Mouse (Mus musculus) neural tube, embryonic 13.5 days (tissue): ENCODE data around the gene Larp6. TPM values are rescaled to one million over a fixed set of nuclear protein-coding genes. Genes with fewer than 3 reads are reported as not detected.
A peak's percentile ranks its signal among the peaks of the same experiment; 100 is the strongest.

Experiments used
- ATAC-seq: fragments of 200-750 bp; cut with Nextera tagmentation; 2 replicates; pipeline ENCODE4 v1.8.0; 2017; ENCODE audit warnings: low read depth, mild to moderate bottlenecking, moderate TSS enrichment, moderate library complexity
- H3K27ac ChIP-seq: fragments of 300-500 bp; sonication (generic); replicated peaks from 2 replicates; pipeline ENCODE4 v1.5.1; 2015; ENCODE audit warnings: moderate library complexity, mild to moderate bottlenecking, inconsistent platforms
- H3K27me3 ChIP-seq: fragments of 300-500 bp; sonication (generic); 2 replicates; pipeline ENCODE4 v1.6.1; 2015; ENCODE audit warnings: mild to moderate bottlenecking, inconsistent platforms
- H3K36me3 ChIP-seq: fragments of 300-500 bp; sonication (generic); 2 replicates; pipeline ENCODE4 v1.6.1; 2015; ENCODE audit warnings: mild to moderate bottlenecking, inconsistent platforms
- H3K4me1 ChIP-seq: fragments of 300-500 bp; sonication (generic); replicated peaks from 2 replicates; pipeline ENCODE4 v1.6.1; 2015; ENCODE audit warnings: inconsistent platforms
- H3K4me2 ChIP-seq: fragments of 300-500 bp; sonication (generic); 2 replicates; pipeline ENCODE4 v1.6.1; 2015; ENCODE audit warnings: inconsistent platforms, mild to moderate bottlenecking, moderate library complexity
- H3K4me3 ChIP-seq: fragments of 300-500 bp; sonication (generic); 2 replicates; pipeline ENCODE4 v1.5.1; 2015; ENCODE audit warnings: mild to moderate bottlenecking, inconsistent platforms
- H3K9ac ChIP-seq: fragments of 300-500 bp; sonication (generic); 2 replicates; pipeline ENCODE4 v1.6.1; 2015; ENCODE audit warnings: moderate library complexity, mild to moderate bottlenecking, inconsistent platforms
- H3K9me3 ChIP-seq: fragments of 300-500 bp; sonication (generic); 2 replicates; pipeline ENCODE4 v1.6.1; 2016; ENCODE audit warnings: inconsistent platforms
- WGBS: fragments of 180-500 bp; shearing (Covaris S2); methylation state at CpG from one replicate; pipeline ENCODE4 v1.1.7; 2015; 5-methylcytosine and 5-hydroxymethylcytosine counted together
- polyA plus RNA-seq: library from polyadenylated mRNA; unstranded; fragments of >200 nt; fragmentation: Nextera tagmentation; extraction: Ambion mirVana; gene quantifications from 2 replicates; pipeline ENCODE4 v1.2.1, GENCODE M21; 2015

Larp6 gene
- polyA plus RNA-seq, 1 experiment from 2014 or later: 10.6 TPM

GRCm38 (mm10) chr9:60718284-60718683, 5.5 kb downstream of the Larp6 start:
- Histone ChIP-seq H3K4me3 (no peak overlapping the region), H3K27me3 (peaks cover 4% of the 10 kb centered on the region), H3K27ac (no peak overlapping the region), H3K36me3 (no peaks in the 10 kb centered on the region), H3K9me3 (no peaks in the 10 kb centered on the region), H3K4me1 (peaks cover 21% of the 10 kb centered on the region), H3K4me2 (no peak overlapping the region), H3K9ac (no peak overlapping the region)
- 49% methylated on average over 3 of the region's 3 CpGs for WGBS
- no peak for ATAC-seq

DNA sequence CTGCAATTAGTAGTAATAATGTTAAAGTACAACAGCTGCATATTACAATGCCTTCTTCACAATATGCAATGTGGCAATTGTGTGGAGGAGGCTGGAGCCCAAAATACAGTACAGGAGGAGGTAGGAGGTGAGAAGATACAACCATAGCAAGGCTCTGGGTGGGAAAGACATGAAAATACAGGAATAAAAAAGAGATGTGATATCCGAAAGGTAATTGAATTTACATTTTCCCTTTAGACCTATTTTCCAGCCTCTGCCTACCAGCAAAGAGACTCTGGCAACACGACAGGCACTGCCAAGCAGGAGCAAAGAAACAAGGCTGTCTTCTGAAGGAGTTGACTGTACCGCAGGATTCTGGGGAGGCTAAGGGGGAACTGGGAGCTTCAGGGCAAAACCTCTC, 6.9 kb downstream of the Larp6 start:
- no peak overlapping the region for H3K4me3 ChIP-seq
- H3K36me3 ChIP-seq: 0 out of 2 replicates have a peak, but pooled peaks cover under 1% of the 10 kb centered on the region
- peaks cover 7% of the 10 kb centered on the region for H3K4me1 ChIP-seq
- H3K9ac ChIP-seq: no peak overlapping the region
- H3K27me3 ChIP-seq: no peaks in the 10 kb centered on the region; the same call in 1 of the 2 replicates
- no peaks in the 10 kb centered on the region for H3K9me3 ChIP-seq
- ATAC-seq: no peak
- H3K27ac ChIP-seq: no peak overlapping the region
- WGBS: 81% methylated on average over 3 of the region's 3 CpGs
- H3K4me2 ChIP-seq: no peak overlapping the region

DNA sequence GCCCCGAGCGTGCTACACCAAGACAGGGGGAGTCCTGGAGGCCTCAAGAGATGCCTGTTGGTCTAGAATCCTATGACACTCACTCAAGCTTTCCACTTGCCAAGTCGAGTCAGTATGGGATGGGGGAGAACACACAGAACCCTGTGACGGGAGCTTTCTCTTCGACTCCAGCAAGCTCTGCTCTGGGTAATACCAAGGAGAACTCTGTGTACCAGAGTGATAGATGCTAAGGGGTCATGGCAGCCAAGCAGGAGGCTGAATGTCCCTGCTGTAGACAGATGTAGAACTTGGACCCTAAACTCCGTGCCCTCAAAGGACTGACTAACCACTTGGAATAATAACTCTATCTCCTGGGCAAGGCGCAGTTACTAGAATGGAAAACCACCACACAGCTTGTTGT, 12.2 kb downstream of the Larp6 start:
- H3K27me3 ChIP-seq: no peaks in the 10 kb centered on the region
- WGBS: 93% methylated on average over 7 of the region's 7 CpGs
- H3K4me3 ChIP-seq: no peak overlapping the region
- ATAC-seq: no peak
- H3K4me1 ChIP-seq: no peaks in the 10 kb centered on the region
- no peak overlapping the region for H3K4me2 ChIP-seq
- H3K27ac ChIP-seq: no peak overlapping the region
- 0 out of 2 replicates have a peak, but pooled peaks cover 4% of the 10 kb centered on the region for H3K9me3 ChIP-seq
- no peak overlapping the region for H3K9ac ChIP-seq
- H3K36me3 ChIP-seq: peaks cover 14% of the 10 kb centered on the region

- peaks cover 28% of the 10 kb centered on the region for H3K36me3 ChIP-seq
- no peaks in the 10 kb centered on the region for H3K4me1 ChIP-seq
- H3K4me3 ChIP-seq: no peak overlapping the region
- WGBS: 99% methylated on average over 2 of the region's 2 CpGs
- no peak for ATAC-seq
- H3K27ac ChIP-seq: no peak overlapping the region
- no peak overlapping the region for H3K4me2 ChIP-seq
- no peak overlapping the region for H3K9ac ChIP-seq
- peaks cover 5% of the 10 kb centered on the region; the same call in 1 of the 2 replicates for H3K9me3 ChIP-seq
- H3K27me3 ChIP-seq: no peaks in the 10 kb centered on the region
Observed at GRCm38 (mm10) chr9:60734321-60734720, 21.5 kb downstream of the Larp6 start.

GRCm38 (mm10) chr9:60739126-60739525, 26.3 kb downstream of the Larp6 start:
- H3K4me2 ChIP-seq: no peak overlapping the region
- no peak for ATAC-seq
- no peak overlapping the region for H3K4me3 ChIP-seq
- no peak overlapping the region for H3K27ac ChIP-seq
- no peaks in the 10 kb centered on the region for H3K27me3 ChIP-seq
- peaks cover 22% of the 10 kb centered on the region for H3K36me3 ChIP-seq
- peaks cover 13% of the 10 kb centered on the region; the same call in 1 of the 2 replicates for H3K4me1 ChIP-seq
- no peak overlapping the region for H3K9ac ChIP-seq
- WGBS: 93% methylated on average over 5 of the region's 5 CpGs
- peaks cover 5% of the 10 kb centered on the region; the same call in 1 of the 2 replicates for H3K9me3 ChIP-seq

- 78% methylated on average over 10 of the region's 10 CpGs for WGBS
Observed at GRCm38 (mm10) chr9:60741436-60741835, 28.6 kb downstream of the Larp6 start.

DNA sequence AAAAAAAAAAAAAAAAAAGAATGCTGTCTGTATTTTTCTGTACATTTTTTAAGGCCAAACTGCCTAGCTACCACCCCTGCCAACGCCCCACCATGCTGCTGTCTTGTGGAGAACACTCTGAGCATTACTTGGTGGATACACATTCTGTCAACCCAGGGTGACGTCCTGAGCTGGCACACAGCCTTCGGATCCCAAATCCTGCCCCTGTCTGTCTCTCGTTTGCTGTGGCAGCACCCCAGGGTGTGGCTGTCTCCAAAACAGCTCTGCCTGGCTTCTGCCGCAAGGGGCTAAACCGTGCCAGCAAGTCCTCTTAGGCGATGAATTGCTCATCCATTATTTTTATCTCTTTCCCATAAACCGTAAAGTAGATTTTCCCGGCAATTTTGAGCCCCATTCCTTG, 29.7 kb downstream of the Larp6 start:
- 68% methylated on average over 9 of the region's 9 CpGs for WGBS
- no peak for ATAC-seq
- Histone ChIP-seq H3K27me3 (no peaks in the 10 kb centered on the region), H3K27ac (no peak overlapping the region), H3K4me2 (no peak overlapping the region), H3K9me3 (peaks cover 2% of the 10 kb centered on the region; the same call in 1 of the 2 replicates), H3K36me3 (peaks cover 10% of the 10 kb centered on the region), H3K4me3 (no peak overlapping the region), H3K4me1 (peaks cover 13% of the 10 kb centered on the region; the same call in 1 of the 2 replicates), H3K9ac (no peak overlapping the region)

More at GRCm38 (mm10) chr9:60741436-60741835, 28.6 kb downstream of the Larp6 start:
- Histone ChIP-seq H3K4me1 (peaks cover 13% of the 10 kb centered on the region; the same call in 1 of the 2 replicates), H3K9ac (no peak overlapping the region), H3K36me3 (peaks cover 18% of the 10 kb centered on the region), H3K4me2 (no peak overlapping the region), H3K4me3 (no peak overlapping the region), H3K9me3 (peaks cover 5% of the 10 kb centered on the region; the same call in 1 of the 2 replicates), H3K27me3 (no peaks in the 10 kb centered on the region), H3K27ac (no peak overlapping the region)
- no peak for ATAC-seq

GRCm38 (mm10) chr9:60743180-60743900, 30.6 kb downstream of the Larp6 start:
- 0 out of 2 replicates have a peak overlapping the region, but pooled peaks have one; percentile 1 for H3K27ac ChIP-seq
- H3K27me3 ChIP-seq: no peaks in the 10 kb centered on the region
- H3K9ac ChIP-seq: no peak overlapping the region
- 0 out of 2 replicates have a peak, but pooled peaks cover 2% of the 10 kb centered on the region for H3K36me3 ChIP-seq
- peak overlapping the region; percentile 17 for H3K4me2 ChIP-seq
- H3K4me1 ChIP-seq: peaks cover 13% of the 10 kb centered on the region; the same call in 1 of the 2 replicates
- no peaks in the 10 kb centered on the region for H3K9me3 ChIP-seq
- no peak for ATAC-seq
- WGBS: 66% methylated on average over 17 of the region's 17 CpGs
- H3K4me3 ChIP-seq: no peak overlapping the region

GRCm38 (mm10) chr9:60744171-60744969, 31.6 kb downstream of the Larp6 start:
- H3K27ac ChIP-seq: no peak overlapping the region
- ATAC-seq: peak; percentile 61; the same call in 1 of the 2 replicates
- H3K4me3 ChIP-seq: no peak overlapping the region
- WGBS: 42% methylated on average over 18 of the region's 18 CpGs
- H3K9me3 ChIP-seq: no peaks in the 10 kb centered on the region
- no peaks in the 10 kb centered on the region for H3K36me3 ChIP-seq
- H3K4me1 ChIP-seq: peaks cover 13% of the 10 kb centered on the region; the same call in 1 of the 2 replicates
- H3K27me3 ChIP-seq: no peaks in the 10 kb centered on the region
- H3K9ac ChIP-seq: no peak overlapping the region
- H3K4me2 ChIP-seq: no peak overlapping the region

DNA sequence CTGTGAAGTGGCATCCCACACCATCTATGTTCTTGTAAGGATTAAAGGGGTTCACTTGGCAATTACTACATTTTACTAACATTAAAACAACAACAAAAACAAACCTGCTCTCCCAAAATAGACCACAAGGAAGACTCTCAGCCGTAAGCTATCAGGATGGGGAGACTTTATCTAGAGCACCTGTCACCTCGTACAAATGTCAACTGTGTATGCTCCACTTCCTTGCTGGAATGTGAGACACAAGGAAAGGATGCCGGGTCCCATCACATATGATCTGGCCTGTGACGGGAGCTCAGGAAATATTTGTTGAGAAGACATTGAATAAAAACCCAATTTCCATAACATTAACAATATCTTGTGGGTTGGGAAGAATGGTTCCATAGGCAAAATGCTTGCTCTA, 32.2 kb downstream of the Larp6 start:
- 60% methylated on average over 4 of the region's 4 CpGs for WGBS
- H3K9ac ChIP-seq: no peak overlapping the region
- H3K36me3 ChIP-seq: no peaks in the 10 kb centered on the region
- H3K9me3 ChIP-seq: no peaks in the 10 kb centered on the region
- ATAC-seq: no peak
- H3K4me3 ChIP-seq: no peak overlapping the region
- H3K27ac ChIP-seq: no peak overlapping the region
- H3K4me2 ChIP-seq: no peak overlapping the region
- no peaks in the 10 kb centered on the region for H3K27me3 ChIP-seq
- H3K4me1 ChIP-seq: peaks cover 13% of the 10 kb centered on the region; the same call in 1 of the 2 replicates

DNA sequence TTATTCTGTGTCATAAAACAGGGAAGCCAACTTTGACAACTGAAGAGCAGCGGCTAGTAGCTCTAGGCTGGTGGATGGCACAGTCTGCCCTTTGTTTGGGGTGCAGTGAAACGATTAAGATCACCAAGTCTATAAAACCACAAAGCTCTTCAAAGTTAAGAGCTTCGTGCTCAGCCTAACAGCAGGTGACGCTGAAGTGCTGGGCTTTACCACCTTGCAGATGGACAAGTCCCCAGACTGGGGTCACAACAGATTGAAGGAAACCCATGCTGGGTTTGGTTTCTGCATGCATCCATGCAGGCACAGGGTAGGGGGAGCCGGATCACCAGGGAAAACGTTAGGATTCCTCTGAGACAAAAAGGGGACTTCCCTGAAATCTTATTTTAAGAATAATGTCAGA, 33.8 kb downstream of the Larp6 start:
- Histone ChIP-seq H3K4me3 (no peak overlapping the region), H3K9me3 (no peaks in the 10 kb centered on the region), H3K36me3 (no peaks in the 10 kb centered on the region), H3K9ac (no peak overlapping the region), H3K4me1 (peaks cover 13% of the 10 kb centered on the region; the same call in 1 of the 2 replicates), H3K4me2 (no peak overlapping the region), H3K27ac (no peak overlapping the region), H3K27me3 (no peaks in the 10 kb centered on the region)
- 22% methylated on average over 6 of the region's 6 CpGs for WGBS
- no peak for ATAC-seq

DNA sequence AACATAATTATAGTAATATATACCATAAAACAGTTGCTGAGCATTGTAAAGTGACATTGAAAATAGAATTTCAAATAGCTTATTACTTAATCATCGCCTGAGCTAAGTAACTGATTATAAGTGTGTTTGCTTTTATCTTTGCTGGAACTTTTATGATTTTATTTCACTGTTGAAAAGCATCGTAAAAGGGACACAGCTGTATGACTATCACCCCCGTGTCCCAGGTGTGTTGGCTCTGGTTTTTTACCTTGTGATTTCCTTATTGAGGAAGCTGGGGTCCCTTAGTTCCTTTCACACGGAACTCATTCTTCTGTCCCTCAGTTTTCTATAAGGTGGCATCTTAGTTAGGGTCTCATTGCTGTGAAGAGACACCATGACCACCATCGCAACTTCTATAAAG, 34.9 kb downstream of the Larp6 start:
- H3K9ac ChIP-seq: no peak overlapping the region

More for the DNA sequence above, 34.9 kb downstream of the Larp6 start:
- H3K27me3 ChIP-seq: no peaks in the 10 kb centered on the region
- H3K4me2 ChIP-seq: no peak overlapping the region
- no peaks in the 10 kb centered on the region for H3K9me3 ChIP-seq
- 86% methylated on average over 5 of the region's 5 CpGs for WGBS
- H3K36me3 ChIP-seq: no peaks in the 10 kb centered on the region
- no peak overlapping the region for H3K27ac ChIP-seq
- ATAC-seq: no peak
- H3K4me3 ChIP-seq: no peak overlapping the region
- peaks cover 9% of the 10 kb centered on the region; the same call in 1 of the 2 replicates for H3K4me1 ChIP-seq
